Mouse (Mus musculus): ENCODE data around the gene Eif3l. TPM values are rescaled to one million over a fixed set of nuclear protein-coding genes. Genes with fewer than 3 reads are reported as not detected.

Gene Eif3l
- polyA plus RNA-seq, 2 experiments from 2014 or later = 224 to 263 TPM

- ATAC-seq = no peak
Observed at GRCm38 (mm10) chr15:79093083-79093839, 18.3 kb downstream of the Eif3l start.

GRCm38 (mm10) chr15:79095483-79095882 is 20.5 kb downstream of the Eif3l start:
- ATAC-seq = no peak

DNA sequence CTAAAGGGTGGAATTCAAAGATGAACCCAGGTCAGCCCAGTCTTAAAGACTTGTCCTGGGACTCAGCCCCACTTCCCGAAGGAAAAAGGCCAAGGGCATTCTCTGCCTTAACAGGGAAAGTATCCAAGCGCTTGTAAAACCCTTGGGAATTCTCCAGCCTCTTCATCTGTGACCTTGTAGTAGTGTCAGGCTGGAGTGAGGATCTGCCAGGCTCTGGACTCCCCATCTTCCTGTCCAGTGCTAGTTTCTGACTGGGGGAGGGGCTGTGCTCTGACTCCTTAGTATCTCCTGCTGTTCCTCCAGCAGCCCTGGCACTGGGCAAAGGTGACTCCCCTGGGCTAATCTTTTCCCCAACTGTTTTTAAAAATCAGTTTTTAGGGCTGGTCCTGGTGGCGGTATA is 21.6 kb downstream of the Eif3l start:
- no peak for ATAC-seq

GRCm38 (mm10) chr15:79097135-79097534 is 22.2 kb downstream of the Eif3l start:
- ATAC-seq = no peak

DNA sequence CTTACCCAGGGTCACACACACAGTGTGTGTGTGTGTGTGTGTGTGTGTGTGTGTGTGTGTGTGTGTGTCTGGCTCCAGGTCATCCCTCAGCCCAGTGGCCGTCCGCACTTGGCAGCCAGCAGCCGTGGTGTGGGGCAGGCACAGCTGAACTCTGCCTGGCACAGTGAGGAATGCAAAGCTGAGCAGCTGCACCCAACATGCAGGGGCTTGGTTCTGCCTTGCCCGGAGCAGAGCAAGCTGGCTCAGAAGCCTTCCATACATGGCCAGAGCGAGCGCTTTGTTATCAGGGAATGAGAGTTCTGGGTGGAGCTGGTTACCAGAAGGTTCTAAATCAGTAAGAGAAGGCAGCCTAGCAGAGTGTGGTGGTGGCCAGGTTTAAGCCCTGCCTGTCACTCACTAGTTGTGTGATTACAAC is 22.6 kb downstream of the Eif3l start:
- ATAC-seq = no peak

DNA sequence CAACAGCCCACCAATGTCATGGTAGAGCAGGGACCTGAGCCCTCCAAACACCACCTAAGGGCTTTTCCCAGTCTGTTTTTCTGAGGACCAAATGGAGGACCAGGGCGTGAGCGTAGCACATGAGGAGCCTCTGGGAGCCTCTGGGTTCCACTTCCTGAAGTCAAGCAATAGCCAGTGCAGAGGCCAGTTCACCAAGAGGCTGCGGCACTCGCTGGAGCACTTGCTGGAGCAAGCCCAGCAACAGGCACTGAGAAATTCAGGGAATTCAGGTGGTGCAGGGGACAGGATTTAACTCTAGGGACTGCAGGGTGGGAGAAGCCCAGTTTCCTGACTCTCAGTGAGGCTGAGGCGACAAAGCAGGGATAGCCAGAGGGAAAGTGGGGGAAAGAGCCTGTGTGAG is 23.2 kb downstream of the Eif3l start:
- no peak for ATAC-seq

DNA sequence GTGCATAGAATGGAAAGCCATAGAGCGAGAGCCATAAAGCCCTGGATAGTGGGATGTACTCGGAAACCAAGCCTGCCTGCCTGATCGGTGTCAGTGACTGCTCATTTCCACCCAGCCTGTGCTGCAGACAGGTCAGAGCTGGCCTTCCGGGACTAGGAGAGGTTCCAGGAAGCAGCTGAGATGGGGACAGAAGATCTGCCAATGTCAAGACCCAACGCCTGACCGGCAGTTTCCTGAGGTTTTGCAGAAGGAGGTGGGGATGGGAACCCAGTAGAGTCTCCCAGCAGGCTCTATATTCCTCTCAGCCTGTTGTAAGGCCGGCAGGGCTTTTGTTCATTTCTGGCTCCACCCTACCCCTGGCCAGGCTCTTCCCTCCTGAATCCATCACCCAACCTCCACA is 23.9 kb downstream of the Eif3l start:
- no peak for ATAC-seq

GRCm38 (mm10) chr15:79099456-79099855 is 24.5 kb downstream of the Eif3l start:
- no peak for ATAC-seq

DNA sequence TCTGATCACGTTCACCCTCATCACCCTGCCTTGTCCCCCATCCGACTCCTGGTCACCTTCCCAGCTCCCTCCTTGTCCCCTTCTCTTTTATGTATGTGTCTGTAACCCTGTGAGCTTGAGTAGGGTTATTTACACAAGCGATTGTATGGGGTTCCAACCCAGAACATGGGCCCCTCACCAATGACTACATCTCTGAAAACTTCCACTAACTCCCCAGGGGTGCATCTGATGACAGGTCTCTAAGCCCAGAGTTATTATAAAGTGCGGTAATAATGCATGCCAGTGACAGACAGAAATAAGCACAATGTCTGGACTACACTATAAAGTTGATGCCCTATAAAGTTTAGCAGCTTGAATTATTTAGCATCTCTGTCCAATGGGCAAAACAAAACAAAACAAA is 25.4 kb downstream of the Eif3l start:
- ATAC-seq = no peak

- ATAC-seq = no peak
Observed at GRCm38 (mm10) chr15:79101531-79101930, 26.6 kb downstream of the Eif3l start.

- no peak for ATAC-seq
Observed at GRCm38 (mm10) chr15:79103264-79103663, 28.3 kb downstream of the Eif3l start.

DNA sequence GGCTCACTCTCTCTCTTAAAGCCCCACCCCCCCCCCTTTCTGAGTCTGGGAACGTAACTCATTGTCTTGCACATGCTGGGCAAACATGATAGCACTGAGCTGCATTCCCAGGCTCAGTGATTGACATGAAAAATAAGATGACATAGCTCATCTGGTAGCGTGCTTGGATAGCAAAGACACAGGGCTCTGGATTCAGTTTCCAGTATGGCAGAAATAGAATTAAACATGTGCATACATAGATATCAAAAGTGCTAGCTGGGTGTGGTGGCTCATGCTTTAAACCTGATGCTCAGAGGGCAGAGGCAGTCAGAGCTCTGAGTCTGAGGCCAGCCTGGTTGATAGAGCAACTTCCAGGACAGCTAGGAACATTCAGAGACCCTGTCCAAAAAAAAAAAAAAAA is 30.8 kb downstream of the Eif3l start:
- ATAC-seq = no peak

DNA sequence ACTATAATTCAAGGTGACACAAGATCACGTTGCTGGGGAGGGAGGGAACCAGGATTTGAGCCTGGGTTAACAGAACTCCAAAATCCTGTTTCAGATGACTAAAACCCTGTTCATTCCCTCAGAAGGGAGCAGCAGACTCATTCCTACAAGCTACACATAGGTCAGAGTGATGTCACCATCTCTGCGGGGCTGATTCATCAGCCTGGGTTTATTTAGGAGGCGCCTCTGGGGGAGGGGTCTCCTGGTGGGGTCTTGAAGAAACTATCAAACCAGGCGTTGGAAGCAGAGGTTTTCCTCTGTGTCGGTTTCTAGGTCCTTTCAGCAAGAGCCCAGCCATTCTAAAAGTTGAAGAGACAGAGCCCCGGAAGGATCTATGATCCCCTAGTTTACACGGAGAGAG is 33.0 kb downstream of the Eif3l start:
- no peak for ATAC-seq

DNA sequence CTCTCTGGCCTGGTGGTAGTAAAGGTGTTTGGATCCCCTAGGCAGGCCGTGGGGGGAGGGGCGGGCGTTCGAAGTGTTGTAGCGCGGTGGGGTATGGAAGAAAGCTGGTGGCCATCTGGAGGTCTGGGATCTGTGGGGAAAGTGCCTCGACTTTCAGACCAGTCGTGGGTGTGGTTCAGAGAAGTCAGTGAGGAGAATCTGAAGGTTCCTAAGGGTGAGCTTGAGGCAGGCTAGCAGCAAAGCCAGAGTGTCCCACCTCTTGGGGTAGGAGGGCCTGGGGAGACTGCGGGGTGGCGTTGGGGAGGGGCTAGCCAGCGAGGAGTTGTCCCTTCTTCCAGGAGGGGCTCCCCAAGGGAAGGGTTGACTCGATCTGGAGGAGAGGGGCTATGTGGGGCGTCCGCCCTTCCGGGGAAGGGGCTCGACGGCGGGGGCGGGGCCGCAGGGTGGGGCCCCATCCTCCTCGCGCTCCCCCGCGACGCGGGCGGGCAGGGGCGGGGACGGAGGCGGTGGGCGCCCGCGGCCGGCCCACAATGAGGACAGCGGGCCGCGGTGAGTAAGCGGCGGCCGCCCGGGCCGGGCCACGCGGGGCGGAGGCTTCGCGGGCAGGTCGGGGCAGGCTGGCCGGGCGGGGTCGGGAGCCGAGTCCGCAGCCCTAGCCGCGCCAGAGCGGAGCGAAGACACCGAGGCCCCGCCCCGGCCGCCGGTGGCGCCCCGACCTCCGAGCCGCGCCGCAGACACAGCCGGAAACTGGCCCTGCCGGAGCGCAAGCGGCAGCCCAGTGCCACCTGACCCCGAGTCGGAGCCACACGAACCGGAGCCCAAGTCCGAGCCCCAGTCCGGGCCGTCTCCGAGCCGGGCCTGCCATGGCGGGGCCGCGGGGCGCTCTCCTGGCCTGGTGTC is 33.7 kb downstream of the Eif3l start, which contains the start of gene Micall1:
TSS of gene Micall1 (plus strand) at position 478 of the 900 bp plus-strand sequence.
- ATAC-seq = peak; percentile 75

GRCm38 (mm10) chr15:79109321-79109934 is 34.4 kb downstream of the Eif3l start:
- ATAC-seq = peak; percentile 76

DNA sequence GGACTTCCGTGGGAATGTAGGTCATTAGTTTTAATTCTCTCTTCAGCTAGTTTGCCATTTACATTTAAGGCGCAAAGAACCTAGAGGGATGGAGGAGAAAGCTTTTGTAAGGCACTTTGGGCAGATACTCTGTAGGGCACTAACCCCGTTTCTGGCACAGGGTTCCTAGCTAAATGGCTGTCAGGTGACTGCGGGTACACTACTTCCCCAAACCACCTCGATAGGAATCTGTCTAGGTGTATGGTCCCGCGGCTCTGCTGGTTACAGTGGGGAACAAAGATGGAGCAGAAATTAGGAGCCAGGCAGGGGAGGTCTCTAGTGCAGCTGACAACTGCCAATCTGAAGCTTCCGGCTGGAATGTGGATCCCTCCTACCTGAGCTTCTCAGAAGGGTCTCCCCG is 35.1 kb downstream of the Eif3l start:
- ATAC-seq = no peak

DNA sequence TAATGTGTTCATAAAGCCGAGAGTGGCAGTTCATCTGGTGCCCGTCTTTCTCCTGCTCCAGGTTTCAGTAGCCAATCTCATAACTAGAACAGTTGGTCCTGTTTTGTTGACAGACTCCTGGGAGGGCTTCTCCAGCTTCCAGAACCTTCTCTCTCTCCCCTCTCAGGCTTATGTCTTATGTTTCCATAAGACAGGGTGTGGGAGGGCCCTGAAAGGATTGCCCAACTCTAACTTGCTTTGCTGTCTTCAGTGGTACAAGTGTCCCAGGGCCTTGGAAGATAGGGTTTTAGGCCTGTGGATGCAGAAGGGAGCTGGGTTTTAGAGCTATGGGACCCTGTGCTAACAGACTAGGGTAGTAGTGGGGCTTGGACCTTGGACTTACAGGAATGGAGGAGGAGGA is 35.5 kb downstream of the Eif3l start:
- no peak for ATAC-seq

DNA sequence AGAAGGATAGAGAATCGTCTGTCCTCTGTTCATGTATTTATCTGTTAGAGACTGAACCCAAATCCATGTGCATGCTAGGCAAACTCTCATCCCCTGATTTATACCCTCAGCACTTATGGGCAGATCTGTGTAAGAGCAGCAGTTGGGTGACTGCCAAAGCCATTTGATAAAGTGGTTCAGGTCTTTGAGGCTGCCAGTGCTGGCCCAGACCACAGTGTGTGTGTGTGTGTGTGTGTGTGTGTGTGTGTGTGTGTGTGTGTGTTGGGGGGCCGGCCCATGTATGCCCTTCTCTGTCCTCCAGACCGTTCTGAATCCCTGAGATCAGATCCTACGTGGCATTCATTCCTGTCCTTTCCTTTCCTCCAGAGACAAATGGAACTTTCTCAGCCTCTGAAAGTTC is 36.8 kb downstream of the Eif3l start:
- no peak for ATAC-seq

GRCm38 (mm10) chr15:79115276-79115675 is 40.3 kb downstream of the Eif3l start:
- ATAC-seq = peak; percentile 91

DNA sequence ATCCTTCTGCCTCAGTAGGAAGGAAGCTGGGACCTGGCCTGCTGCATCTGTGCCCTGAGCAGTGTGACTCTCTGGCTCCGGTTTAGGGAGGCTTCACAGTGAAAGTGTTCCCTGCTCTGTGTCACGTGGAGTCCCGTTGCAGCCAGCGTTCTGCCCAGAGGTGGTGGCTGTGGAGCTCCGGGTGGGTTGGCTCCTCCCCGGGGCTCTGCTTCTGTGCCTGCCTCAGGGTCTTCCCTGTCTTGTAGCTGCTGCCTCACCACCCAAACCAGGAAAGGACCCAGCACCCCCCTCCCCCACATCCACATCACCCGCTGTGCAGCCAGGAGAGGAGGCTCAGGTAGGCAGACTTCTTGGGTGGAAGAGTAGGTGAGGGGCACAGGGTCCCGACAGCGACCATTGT is 44.5 kb downstream of the Eif3l start:
- ATAC-seq = no peak

DNA sequence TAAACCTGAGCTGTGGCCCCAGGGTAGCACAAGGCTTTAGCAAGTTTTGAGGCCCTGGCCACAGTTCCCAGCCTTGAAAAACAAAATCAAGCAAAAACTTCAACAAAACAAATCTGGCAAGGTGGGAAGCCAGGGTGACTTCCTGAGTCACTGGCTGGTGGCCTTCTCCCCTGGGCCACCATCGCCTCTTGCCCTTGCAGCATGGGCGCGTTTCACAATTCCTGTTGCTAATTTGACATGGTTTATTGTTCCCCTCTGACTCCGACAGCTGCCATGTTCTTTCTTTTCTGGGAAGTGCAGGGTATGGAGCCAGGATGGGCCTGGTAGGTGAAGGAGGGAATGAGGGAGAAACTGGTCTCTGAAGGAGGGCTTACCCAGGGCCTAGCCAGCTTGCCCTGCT is 47.1 kb downstream of the Eif3l start:
- ATAC-seq = no peak

DNA sequence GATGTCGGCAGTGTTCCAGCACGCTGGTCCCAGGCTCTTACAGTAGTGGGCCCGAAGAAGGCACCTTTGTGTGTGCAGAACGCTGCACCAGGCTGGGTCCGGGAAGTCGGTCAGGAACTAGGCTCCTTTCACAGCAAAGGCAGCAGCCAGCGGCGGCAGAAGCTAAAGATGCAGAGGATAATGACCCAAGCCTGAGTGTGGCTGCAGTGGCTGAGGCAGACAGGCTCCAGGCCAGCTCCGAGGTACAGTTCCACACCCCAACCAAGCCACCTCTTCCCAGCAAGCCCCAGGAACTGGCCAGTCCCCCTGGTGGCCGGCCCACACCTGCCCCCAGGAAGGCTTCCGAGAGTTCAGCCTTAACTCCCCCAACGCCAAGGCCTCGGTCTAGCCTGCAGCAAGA is 47.6 kb downstream of the Eif3l start:
- ATAC-seq = no peak

GRCm38 (mm10) chr15:79123751-79124150 is 48.8 kb downstream of the Eif3l start:
- no peak for ATAC-seq

All from CD4-positive, CD25-positive, alpha-beta regulatory T cell, adult 4 months (primary cell).